Mouse (Mus musculus): ENCODE data around the gene Clcn6.
"Not testable (repeated sequence)": the region's sequence is repeated elsewhere in the genome, so short reads cannot be mapped to it uniquely, and the experiment has no call there.

Clcn6 gene

DNA sequence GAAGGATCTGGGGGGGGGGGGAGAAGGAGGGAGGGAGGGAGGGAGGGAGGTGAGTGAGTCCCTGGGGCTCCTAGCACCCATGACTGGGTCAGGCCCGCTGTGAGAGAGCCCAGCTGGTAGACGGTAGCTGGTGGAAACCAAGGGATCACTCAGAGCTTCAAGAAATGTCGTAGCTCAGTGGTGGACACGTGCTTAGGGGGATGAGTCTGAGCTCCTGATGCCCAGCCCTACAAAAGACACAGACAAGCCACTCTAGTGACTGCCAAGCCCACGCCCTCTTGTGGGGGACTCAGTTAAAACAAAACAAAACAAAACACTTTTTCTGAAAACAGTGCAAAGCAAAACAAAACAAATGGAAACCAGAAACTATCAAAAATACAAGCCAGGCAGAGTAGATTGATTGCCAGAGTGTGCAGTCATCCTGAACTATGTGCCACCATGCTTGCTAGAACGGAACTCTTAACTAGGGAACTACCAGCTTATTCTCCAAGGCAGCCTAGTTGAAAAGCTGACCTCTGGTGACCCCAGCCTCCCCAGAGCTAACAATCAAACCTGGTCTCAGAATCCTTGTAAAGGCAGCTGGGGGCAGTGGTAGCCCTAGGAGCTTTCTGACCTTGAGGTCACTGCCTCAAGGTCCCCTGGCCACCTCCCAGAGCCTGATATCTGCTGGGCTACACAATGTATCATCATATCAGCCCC lies 27.2 kb upstream of the Clcn6 start:
- peak; percentile 40 for DNase-seq (ENCODE audit: low read depth)

DNA sequence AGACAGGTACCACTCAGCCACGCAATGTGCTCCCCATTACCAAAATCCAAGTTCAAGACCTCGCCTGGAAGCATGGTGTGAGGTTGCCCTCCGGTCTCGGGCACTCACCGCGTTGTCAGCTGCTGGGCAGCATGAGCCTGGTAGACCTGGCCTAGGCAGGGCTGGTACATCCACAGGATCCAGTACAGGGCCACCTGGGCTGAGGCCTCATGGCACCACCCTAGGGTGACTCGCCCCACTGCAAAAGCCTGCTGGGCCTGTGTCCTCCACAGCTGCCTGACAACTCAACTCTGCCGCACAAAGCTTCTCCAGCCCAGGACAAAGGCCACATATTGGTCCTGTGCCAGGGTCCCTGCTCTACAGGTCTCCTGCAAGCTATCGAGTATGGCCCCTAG lies 22.5 kb upstream of the Clcn6 start:
- DNase-seq (ENCODE audit: low read depth) = no peak

DNA sequence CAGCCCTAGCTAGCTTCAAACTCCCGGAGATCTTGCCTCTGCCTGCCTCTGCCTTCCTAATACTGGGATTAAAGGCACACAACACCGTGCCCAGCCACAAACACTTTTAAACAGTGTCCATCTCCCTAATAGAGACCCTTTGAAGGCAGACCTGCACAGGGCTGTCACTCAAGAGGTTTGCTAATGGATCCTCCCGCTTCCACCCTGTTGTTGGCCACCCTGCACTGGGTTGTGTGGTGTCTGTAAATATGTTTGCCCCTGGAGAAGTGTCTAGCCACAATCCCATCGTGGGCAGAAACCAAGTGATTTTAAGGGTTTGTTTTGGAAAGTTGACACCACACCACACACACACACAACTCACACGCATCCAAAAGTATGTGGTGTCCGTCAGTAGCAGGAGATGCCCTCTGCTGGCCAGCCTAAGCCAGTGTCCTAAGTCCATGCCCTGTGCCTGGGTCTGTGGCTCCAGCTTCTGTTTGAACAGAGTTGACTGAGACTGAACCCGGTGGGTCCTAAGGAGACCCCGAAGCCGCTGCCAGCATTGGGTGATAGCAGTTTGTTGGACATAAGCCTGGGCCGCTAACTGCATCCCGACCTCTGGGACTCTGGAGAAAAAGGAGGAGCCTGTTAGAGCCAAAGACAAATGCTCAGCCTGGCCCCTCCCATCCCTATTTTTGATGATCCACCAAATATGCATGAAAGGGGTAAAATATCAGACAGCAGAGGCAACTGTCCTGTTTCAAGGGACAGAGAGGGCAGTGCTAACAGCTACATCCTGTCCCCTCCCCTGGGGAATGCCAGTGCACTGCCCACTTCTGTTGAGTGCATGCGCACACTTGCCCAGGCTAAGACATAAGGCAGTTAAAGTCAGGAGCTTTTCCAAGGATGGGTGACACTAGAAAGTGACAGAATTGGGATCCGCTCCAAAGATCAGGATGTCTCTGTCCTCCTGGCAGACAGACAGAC lies 21.8 kb upstream of the Clcn6 start:
- DNase-seq (ENCODE audit: low read depth) = peak; percentile 60

DNA sequence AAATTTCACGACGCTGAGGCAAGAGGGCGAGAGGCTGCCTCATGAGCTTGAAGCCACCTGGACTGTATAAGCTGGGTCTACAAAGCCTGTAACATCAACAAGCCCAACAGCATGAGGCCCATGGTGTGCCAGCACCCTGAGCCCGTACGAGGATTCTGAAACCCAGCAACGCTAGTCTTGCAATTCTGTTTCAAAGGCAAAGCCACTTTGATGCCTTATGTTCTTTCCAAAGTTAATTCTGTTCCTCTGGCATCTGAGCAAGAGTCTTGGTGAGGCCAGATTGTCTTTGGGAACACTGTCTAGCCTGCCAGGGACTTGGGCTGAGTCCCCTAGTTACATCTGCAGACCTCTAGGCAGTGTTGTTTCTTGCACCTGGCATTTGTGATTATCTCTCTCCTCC lies 20.4 kb upstream of the Clcn6 start:
- DNase-seq (ENCODE audit: low read depth) = no peak

DNA sequence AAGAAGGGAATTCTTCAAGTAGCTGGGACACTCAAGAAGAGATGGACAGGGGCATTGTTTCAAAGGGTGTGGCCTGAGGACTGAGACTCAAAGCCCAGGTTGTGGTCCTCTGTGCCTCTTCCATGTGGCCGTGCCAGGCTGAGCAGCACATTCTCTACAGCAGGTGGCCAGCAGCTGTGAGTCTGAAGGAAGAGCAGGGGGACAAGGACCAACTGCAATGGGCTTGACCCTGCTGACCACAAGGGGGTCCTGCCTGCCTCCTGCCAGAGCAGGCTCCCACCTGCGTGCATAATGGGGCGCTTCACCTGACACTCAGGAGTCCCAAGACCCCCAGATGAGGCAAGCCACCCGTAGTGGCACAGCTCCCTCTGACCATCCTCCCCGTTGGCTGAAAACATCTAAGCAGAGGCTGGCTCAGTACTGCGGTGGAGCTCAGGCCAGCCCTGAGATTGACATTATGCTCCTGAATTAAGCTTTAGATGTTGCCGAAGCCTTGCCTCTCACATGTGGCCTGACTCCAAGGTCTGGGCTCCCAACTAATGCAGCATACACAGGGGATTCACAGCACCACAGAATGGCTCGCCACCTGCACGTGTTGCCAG lies 19.7 kb upstream of the Clcn6 start:
- no peak for DNase-seq (ENCODE audit: low read depth)

DNA sequence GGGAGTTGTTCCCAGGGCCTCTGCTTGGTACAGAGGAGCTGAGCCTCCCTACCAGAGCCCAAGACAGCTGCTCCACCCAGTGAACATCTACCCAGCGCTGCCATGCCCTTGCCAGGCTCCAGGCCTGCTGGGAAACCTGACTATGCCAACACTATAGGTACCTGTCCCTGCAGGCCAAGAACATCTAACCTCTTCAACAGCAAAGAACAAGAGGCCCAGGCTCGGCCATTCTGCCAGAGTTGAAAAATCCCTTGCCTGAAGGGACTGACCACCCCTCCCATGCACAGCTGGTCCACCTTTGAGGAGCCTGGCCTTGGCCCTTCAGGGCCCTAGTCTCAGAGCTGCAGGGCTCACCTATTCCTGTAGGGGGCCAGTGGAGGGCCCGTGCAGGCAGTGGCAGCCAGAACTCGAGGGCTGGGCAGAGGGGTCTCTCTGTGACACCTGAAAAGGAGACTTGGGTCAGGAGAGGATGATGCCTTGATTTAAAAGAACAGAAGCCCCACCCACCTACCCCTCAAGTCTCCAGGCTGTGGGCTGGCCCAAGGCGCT lies 19.1 kb upstream of the Clcn6 start:
- no peak for DNase-seq (ENCODE audit: low read depth)

DNA sequence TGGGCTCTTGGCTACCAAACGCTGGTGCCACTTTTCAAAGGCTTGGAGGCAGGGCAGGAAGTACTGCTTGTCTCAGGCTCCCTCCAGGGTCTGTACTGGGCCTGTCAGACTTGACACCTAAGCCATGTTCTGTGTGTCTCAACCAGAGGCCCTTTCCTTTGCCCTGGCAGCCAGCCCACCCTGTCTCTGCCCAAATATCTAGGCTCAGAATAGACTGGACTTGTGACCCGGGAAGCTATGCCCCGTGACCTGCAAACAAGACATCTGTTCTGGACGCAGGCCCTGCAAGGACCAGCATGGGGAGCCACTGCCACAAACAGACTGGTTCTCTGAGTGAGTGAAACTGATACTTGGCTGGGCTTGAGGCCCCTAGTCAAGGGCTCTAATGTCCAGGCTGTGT lies 18.2 kb upstream of the Clcn6 start:
- DNase-seq (ENCODE audit: low read depth) = no peak

DNA sequence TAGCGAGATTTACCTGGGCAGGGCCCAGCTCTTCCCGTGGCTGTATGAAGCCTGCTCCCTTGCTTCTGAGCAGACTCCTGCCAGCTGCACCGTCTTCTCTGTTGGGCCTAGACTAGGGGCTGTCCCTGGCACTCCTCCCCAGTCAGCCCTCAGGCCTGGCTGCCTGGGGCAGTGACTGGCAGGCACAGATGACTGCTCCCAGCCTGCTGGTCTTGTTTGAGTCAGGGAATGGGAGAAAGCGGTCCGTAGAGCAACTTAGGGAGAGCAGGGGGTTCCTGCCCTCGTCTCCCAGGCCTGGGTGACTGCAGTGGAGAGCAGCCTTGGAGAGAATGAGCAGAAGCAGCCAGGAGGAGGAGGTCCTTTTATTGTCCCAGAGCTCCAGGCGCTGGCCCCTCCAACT lies 17.6 kb upstream of the Clcn6 start:
- DNase-seq (ENCODE audit: low read depth) = no peak

DNA sequence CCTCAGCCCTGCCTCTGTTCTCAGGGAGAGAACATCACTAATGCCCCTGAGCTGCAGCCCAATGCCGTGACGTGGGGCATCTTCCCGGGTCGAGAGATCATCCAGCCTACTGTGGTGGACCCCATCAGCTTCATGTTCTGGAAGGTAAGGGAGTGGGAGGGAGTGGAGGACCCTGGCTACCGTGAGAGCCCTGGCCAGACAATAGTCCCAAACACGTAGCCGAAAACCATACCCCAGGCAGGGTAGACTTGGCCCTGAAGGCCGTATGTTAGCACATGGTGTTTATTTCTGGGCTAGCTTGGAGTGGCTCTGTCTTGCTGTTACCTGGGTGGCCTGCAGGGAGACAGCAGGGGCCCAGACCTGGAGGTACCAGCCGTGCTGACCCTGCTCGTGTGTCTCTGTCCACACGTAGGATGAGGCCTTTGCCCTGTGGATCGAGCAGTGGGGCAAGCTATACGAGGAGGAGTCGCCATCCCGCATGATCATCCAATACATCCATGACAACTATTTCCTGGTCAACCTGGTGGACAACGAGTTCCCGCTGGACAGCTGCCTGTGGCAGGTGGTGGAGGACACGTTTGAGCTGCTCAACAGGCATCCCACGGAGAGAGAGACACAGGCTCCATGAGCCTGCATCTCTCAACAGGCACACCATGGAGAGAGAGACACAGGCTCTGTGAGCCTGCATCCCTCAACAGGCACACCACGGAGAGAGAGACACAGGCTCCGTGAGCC lies 16.5 kb upstream of the Clcn6 start:
- DNase-seq (ENCODE audit: low read depth) = no peak

DNA sequence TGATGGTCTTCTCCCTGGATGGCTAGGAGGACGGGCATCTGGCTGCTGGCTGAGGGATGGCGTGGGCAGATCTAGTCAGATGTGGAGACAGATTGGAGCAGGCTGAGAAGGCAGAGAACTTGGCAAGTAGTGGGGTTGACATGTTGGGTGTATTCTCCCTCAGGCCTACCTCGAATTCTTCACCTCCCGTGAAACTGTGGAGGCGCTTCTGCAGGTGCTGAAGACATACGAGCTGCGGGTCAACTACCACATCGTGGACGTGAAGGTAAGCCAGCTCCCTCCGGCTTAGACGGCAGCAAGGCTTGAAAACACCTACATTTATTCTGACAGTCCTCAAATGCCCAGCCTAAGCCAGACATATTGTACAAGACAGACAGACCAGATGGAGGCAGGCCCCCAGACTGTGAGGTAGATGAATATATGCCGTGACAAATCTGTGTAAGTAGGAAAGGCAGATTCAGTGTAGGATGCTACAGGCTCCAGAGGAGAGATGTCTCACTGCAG lies 14.8 kb upstream of the Clcn6 start:
- no peak for DNase-seq (ENCODE audit: low read depth)

DNA sequence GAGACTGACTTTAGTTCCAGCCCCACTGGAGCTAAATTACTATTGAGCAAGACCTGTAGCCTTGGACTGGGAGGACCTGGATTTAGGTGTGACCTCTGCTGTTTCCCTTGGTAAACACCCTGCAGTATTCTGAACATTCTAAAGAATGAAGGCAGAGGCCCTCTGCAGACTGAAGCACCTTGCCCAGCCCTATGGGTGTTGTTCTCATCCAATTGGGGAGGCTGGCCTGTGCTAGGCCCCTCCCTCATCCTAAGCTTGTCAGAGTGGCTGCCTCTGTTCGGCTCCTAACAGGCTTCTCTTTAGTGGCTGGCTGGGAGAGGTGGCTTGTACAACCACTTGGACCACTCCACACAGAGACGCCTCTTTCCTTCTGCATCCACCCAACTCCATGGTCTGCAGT lies 14.4 kb upstream of the Clcn6 start:
- DNase-seq (ENCODE audit: low read depth) = no peak

DNA sequence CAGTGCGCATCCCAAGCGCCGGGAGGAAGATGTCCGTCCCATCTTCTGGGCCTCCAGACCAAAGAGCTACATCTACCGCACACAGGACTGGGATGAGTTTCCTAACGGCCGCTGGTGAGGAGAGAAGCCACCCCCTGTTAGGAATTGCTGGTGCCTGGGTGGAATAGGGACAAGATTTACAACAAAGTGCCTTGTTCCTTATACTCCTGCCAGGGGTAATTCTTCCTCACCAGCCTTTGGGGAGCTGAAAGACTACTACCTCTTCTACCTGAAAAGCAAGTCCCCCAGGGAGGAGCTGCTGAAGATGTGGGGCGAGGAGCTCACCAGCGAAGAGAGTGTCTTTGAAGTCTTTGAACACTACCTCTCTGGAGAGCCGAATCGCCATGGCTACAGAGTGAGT lies 13.3 kb upstream of the Clcn6 start:
- no peak for DNase-seq (ENCODE audit: low read depth)

DNA sequence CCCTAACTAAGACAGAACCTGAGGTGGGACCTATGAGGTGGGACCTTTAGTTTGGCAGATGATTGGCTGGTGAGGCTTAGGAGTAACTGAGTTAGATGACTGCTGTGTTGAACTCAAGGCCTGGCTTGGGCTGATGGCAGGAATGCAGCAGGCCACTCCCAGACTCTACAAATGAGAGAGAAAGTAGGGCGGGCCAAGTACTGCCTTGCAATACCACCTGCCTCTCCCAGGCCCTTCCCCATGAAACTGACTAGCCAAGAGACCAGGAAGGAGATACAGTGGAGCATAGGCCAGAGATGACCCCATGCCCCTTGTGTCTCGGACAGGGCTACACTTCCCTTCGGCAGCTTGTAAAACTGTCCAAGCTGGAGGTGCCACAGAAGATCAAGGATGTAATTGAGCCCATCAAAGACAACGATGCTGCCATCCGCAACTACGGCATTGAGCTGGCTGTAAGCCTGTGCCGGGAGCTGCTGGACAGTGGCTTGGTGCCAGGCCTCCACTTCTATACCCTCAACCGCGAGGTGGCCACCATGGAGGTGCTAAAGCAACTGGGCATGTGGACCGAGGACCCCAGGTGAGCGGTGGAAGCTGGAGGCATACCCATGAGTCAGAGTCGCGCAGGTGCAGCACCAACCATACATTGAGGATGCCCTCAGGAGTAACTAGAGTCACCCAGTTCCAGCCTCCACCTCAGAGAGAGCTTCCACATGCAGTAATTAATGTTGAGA lies 12.6 kb upstream of the Clcn6 start:
- DNase-seq (ENCODE audit: low read depth) = no peak

DNA sequence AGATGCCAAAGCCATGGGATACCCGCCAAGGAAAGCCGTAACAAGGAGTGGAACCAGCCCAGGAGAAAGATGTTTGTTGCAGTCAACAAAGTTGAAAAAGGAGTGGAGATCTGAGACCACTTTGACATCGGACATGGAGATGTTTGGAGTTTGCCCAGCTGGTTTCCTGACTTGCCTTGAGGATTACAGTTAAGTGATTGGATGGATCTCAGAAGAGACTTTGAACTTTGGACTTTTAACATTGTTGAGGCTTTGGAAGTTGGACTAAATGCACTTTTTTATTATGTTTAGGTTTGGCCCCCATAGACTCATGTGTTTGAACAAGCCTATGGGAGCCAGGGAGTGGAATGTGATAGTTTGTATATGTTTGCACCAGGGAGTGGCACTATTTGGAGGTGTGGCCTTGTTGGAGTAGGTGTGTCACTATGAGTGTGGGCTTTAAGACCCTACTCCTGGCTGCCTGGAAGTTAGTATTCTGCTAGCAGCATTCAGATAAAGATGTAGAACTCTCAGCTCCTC lies 11.8 kb upstream of the Clcn6 start:
- not testable (repeated sequence) for DNase-seq (ENCODE audit: low read depth)

DNA sequence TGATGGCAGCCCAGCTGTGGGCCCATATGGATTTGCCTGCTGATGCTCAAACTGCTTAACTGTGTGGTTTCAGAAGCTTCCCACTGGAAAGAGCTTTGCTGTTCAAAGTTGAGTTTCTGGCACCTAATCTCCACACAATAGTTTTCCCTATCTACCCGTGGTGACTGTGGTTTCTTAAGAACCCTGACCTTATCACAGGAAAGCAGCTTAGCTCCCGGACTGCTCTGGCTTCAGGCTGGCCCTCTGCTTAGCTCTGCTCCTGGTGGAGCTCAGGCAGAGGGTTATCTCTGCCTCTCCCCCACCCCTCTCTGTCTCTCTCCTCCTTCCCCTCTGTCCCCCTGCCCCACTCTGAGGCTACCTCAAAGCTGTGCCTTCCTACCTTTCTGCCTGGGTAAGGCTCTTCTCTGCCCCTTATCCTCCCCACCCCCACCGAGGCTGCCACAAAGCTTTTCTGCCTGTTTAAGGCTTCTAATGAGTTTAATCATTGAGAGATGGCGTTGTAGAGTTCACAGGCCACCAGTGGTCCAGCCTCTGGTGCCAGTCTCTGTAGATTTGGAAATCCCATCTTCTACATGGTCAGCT lies 7.9 kb upstream of the Clcn6 start:
- DNase-seq (ENCODE audit: low read depth) = no peak

DNA sequence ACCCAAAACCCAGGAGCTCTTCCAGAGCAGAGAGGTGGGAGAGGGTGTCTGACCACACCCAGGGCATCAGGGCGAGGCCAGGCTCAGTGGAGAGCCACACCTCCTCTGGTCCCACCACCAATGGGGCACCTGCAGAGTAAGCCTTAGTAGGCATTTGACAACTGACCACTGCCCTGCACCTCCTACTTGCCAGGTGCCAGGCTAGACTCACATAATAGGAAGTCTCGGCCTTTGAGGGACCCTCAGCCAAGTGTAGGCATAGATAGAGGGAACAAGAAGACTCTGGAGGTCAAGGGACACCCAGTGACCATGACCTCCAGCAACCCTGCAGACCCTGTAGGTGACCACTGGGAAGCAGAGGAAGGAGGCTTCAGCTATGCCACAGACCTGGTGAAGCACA lies 5.5 kb upstream of the Clcn6 start:
- DNase-seq (ENCODE audit: low read depth) = no peak

DNA sequence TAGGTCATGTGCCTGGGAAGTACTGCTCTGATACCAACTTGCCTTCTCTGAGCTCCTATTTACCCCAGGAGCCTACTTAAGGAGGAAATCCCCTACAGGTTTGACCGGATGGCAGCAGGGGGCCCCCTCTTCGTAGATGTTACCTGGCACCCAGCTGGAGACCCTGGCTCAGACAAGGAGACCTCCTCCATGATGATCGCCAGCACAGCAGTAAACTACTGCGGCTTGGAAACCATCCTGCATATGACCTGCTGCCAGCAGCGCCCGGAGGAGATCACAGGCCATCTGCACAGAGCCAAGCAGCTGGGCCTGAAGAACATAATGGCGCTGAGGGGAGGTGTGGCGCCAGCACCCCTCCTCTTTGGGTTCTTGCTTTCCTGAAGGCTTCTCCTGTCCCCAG lies 4.7 kb upstream of the Clcn6 start:
- not testable (repeated sequence) for DNase-seq (ENCODE audit: low read depth)

DNA sequence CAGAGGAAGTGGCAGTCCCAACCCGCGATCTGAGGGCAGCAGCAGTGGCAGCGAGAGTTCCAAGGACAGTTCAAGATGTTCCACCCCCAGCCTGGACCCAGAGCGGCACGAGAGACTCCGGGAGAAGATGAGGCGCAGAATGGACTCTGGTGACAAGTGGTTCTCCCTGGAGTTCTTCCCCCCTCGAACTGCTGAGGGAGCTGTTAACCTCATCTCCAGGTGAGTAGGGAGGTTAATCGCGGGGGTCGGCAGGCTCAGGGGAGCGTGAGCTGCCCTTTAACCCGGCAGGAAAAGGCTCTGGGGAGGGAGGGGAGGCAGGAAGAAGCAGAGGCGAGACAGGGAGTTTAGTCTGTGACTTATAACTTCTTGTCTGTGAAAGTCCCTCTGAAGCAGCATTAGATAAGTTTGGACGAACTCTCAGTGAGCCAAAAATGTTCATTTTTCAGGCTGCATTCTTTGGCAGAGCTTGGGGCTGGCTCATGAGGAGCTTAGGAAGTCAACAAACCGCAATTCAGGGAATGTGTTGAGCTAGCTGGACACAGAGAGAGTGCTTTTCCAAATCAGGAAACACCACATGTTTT lies 3.1 kb upstream of the Clcn6 start:
- peak; percentile 78 for DNase-seq (ENCODE audit: low read depth)

DNA sequence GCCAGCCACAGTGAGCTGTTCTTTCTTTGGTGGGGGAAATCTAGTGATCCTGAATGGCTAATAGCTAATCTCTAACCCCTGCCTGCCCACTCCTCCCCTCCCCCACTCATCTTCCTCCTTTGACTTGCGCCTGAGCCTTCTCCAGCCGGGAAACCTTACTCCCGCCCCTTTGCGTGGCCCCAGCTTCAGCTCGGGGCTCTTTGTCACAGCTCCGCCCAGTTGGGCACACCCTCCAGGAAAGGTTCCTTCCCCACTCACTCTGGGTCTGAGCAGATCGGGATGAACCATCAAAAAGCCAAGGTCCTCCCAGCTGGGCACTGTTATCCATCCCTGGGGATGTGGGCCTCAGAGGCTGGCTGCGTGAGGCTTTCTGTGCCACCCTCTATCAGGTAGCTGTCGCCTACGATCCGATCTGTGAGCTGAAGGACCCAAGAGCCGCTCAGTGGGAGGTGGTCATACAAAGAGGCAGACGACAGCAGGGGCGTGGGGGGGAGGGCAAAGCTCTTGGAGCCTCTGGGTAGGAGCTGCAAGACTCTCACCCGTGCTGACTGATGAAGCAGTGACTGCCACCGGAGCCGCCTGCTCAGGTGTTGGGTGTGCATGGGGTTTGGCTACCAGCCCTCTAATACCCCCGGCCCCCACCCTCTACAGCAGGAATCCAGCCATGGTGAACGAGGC lies 2.5 kb upstream of the Clcn6 start:
- DNase-seq (ENCODE audit: low read depth) = peak; percentile 87
